Mouse (Mus musculus): ENCODE data around the gene Rab44.

DNA sequence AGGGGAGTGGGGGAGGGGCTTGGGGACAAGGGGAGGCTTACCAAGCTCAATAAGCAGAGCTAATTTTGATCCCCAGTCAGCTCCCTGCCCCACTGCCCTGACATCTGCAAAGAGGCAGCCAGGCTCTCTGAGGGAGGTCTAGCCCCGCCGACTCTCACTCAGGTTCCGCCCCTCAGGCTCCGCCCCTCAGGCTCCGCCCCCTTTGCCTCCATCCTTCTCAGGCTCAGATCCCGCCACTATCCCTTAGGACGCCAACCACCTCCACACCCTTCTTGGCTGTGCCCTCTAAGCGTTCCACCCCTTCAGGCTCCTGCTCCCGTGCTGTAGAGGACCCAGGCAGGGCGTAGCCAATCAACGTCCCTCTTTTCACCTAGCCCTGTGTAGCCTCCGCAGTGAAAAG is 75.0 kb downstream of the Rab44 start:
- TF ChIP-seq CTCF (IDR thresholded peaks at IDR 0.05; ENCODE audit: borderline replicate concordance, insufficient read depth, low read depth, low read length) (no peak), POLR2A (IDR thresholded peaks at IDR 0.05; ENCODE audit: borderline replicate concordance, insufficient read depth, low read length) (no peak)

Data from cerebellum, adult 2 months (tissue).